Mouse (Mus musculus): Measurements from ENCODE around the gene Gabra1.

DNA sequence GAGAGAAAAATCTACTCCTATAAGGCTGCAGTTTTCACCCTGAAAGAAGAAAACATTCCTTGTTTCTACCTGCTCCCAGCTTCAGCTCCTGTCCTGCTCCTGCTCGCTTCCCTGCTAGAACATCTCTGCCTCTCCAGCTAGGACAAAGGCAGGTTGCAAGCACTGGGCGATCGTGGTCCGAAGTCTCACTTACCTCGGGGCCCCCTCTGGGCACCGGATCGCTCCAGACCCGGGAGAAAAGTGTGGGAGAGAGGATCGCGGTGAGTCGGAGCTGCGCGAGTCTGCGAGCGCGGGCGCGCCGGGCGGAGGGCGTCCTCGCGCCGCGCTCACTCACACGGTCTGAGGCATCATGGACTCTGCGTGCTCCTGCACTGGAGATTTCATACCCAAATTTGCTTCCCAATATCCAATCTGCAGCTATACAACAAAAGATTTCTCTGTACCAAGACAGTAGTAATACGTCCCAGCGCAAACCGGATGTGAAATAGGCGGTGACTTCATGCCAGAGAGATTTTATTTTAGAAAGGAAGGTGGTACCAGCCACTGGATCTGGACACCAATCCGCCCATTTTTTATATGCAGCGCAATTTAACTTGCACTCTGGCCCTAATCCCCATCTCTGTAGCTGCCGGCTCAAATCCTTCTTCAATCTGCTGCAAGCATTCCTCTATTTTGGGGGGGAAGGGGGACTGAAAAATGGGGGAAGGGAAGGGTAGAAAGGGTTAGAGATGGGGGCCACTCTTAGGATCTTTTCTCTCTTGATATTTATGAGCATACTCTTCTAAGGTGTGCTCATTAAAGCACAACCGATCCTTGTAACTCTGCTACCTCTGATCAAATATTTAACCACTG is 531 bp downstream of the Gabra1 start:
- TF ChIP-seq GATA1 (IDR thresholded peaks at IDR 0.05; ENCODE audit: low read length) (no peak), TAL1 (IDR thresholded peaks at IDR 0.05; ENCODE audit: low read length) (no peak)

All from erythroblast, embryonic 14.5 days (primary cell).